Mouse (Mus musculus) midbrain, embryonic 12.5 days (tissue): ENCODE data around the gene Rab19. TPM values are rescaled to one million over a fixed set of nuclear protein-coding genes. Genes with fewer than 3 reads are reported as not detected.

Experiments used
- ATAC-seq: fragments of 200-750 bp; cut with Nextera tagmentation; 2 replicates; pipeline ENCODE4 v1.8.0; 2017; ENCODE audit warnings: low read depth, moderate TSS enrichment, moderate library complexity; ENCODE audit not compliant: low FRiP score
- H3K27ac ChIP-seq: fragments of 300-500 bp; sonication (generic); replicated peaks from 2 replicates; pipeline ENCODE4 v1.5.1; 2016; ENCODE audit warnings: mild to moderate bottlenecking
- H3K27me3 ChIP-seq: fragments of 300-500 bp; sonication (generic); 2 replicates; pipeline ENCODE4 v1.6.1; 2016; ENCODE audit warnings: mild to moderate bottlenecking
- H3K36me3 ChIP-seq: fragments of 300-500 bp; sonication (generic); 2 replicates; pipeline ENCODE4 v1.6.1; 2016
- H3K4me1 ChIP-seq: fragments of 300-500 bp; sonication (generic); 2 replicates; pipeline ENCODE4 v1.6.1; 2016
- H3K4me2 ChIP-seq: fragments of 300-500 bp; sonication (generic); replicated peaks from 2 replicates; pipeline ENCODE4 v1.6.1; 2016; ENCODE audit warnings: mild to moderate bottlenecking, moderate library complexity
- H3K4me3 ChIP-seq: fragments of 300-500 bp; sonication (generic); 2 replicates; pipeline ENCODE4 v1.5.1; 2016; ENCODE audit warnings: mild to moderate bottlenecking
- H3K9ac ChIP-seq: fragments of 300-500 bp; sonication (generic); replicated peaks from 2 replicates; pipeline ENCODE4 v1.6.1; 2016; ENCODE audit warnings: mild to moderate bottlenecking, moderate library complexity
- H3K9me3 ChIP-seq: fragments of 300-500 bp; sonication (generic); 2 replicates; pipeline ENCODE4 v1.6.1; 2016; ENCODE audit warnings: mild to moderate bottlenecking
- WGBS: fragments of 180-500 bp; shearing (Covaris S2); methylation state at CpG from one replicate; pipeline ENCODE4 v1.1.7; 2016; 5-methylcytosine and 5-hydroxymethylcytosine counted together
- polyA plus RNA-seq: library from polyadenylated mRNA; unstranded; fragments of >200 nt; fragmentation: Nextera tagmentation; extraction: Ambion mirVana; gene quantifications from 2 replicates; pipeline ENCODE4 v1.2.1, GENCODE M21; 2016

The Rab19 gene
- polyA plus RNA-seq, 1 experiment from 2014 or later: 0.26 TPM

- under 1% methylated on average over 79 of the region's 82 CpGs for WGBS
- Histone ChIP-seq H3K36me3 (no peaks in the 10 kb centered on the region; the same call in 1 of the 2 replicates), H3K4me2 (peak within 1 kb of the TSS; percentile 68), H3K4me1 (peaks cover 12% of the 10 kb centered on the region), H3K4me3 (peak within 1 kb of the TSS; percentile 89), H3K9me3 (no peaks in the 10 kb centered on the region), H3K9ac (peak within 1 kb of the TSS; percentile 83), H3K27ac (peak within 1 kb of the TSS; percentile 94), H3K27me3 (peaks cover 7% of the 10 kb centered on the region; the same call in 1 of the 2 replicates)
- peak; percentile 96 for ATAC-seq
These were observed 39.1 kb downstream of the Rab19 start, which contains the start of gene Mkrn1 for GRCm38 (mm10) chr6:39419851-39420721. TSS of gene Mkrn1 (minus strand) at chr6:39420462.

GRCm38 (mm10) chr6:39420867-39421266 lies 39.9 kb downstream of the Rab19 start:
- Histone ChIP-seq H3K4me3 (peak overlapping the region; percentile 89; the same call in 1 of the 2 replicates), H3K9ac (no peak overlapping the region), H3K27me3 (peaks cover 7% of the 10 kb centered on the region; the same call in 1 of the 2 replicates), H3K36me3 (no peaks in the 10 kb centered on the region; the same call in 1 of the 2 replicates), H3K4me2 (peak overlapping the region; percentile 68), H3K27ac (peak overlapping the region; percentile 94; the same call in 1 of the 2 replicates), H3K9me3 (no peaks in the 10 kb centered on the region), H3K4me1 (peaks cover 12% of the 10 kb centered on the region)
- no peak for ATAC-seq
- 48% methylated on average over 4 of the region's 4 CpGs for WGBS

GRCm38 (mm10) chr6:39423130-39423551 lies 42.2 kb downstream of the Rab19 start:
- Histone ChIP-seq H3K27ac (no peak overlapping the region), H3K27me3 (peaks cover 7% of the 10 kb centered on the region; the same call in 1 of the 2 replicates), H3K4me1 (peaks cover 9% of the 10 kb centered on the region), H3K4me3 (no peak overlapping the region), H3K9ac (no peak overlapping the region), H3K36me3 (no peaks in the 10 kb centered on the region), H3K9me3 (no peaks in the 10 kb centered on the region), H3K4me2 (no peak overlapping the region)
- WGBS: 67% methylated on average over 6 of the region's 6 CpGs
- ATAC-seq: no peak

GRCm38 (mm10) chr6:39423686-39424085 lies 42.7 kb downstream of the Rab19 start:
- H3K4me2 ChIP-seq: no peak overlapping the region
- WGBS: 88% methylated on average over 7 of the region's 7 CpGs
- no peak for ATAC-seq

GRCm38 (mm10) chr6:39425181-39425580 lies 44.2 kb downstream of the Rab19 start:
- no peak overlapping the region for H3K27ac ChIP-seq
- H3K9ac ChIP-seq: no peak overlapping the region
- ATAC-seq: no peak
- no peaks in the 10 kb centered on the region for H3K9me3 ChIP-seq
- no peaks in the 10 kb centered on the region for H3K36me3 ChIP-seq
- WGBS: 87% methylated on average over 2 of the region's 2 CpGs
- no peaks in the 10 kb centered on the region for H3K4me1 ChIP-seq
- no peak overlapping the region for H3K4me2 ChIP-seq
- H3K4me3 ChIP-seq: no peak overlapping the region
- peaks cover 7% of the 10 kb centered on the region; the same call in 1 of the 2 replicates for H3K27me3 ChIP-seq

More at GRCm38 (mm10) chr6:39423686-39424085, 42.7 kb downstream of the Rab19 start:
- peaks cover 7% of the 10 kb centered on the region; the same call in 1 of the 2 replicates for H3K27me3 ChIP-seq
- H3K9me3 ChIP-seq: no peaks in the 10 kb centered on the region
- H3K27ac ChIP-seq: no peak overlapping the region
- peaks cover 5% of the 10 kb centered on the region for H3K4me1 ChIP-seq
- no peak overlapping the region for H3K4me3 ChIP-seq
- no peaks in the 10 kb centered on the region for H3K36me3 ChIP-seq
- no peak overlapping the region for H3K9ac ChIP-seq

GRCm38 (mm10) chr6:39426725-39427124 lies 45.8 kb downstream of the Rab19 start:
- H3K9me3 ChIP-seq: no peaks in the 10 kb centered on the region
- no peaks in the 10 kb centered on the region for H3K36me3 ChIP-seq
- no peak for ATAC-seq
- peaks cover 4% of the 10 kb centered on the region; the same call in 1 of the 2 replicates for H3K27me3 ChIP-seq
- no peaks in the 10 kb centered on the region for H3K4me1 ChIP-seq
- H3K4me2 ChIP-seq: no peak overlapping the region
- WGBS: 96% methylated on average over 4 of the region's 4 CpGs
- no peak overlapping the region for H3K9ac ChIP-seq
- no peak overlapping the region for H3K4me3 ChIP-seq
- H3K27ac ChIP-seq: no peak overlapping the region

GRCm38 (mm10) chr6:39427276-39428003 lies 46.5 kb downstream of the Rab19 start:
- no peaks in the 10 kb centered on the region for H3K9me3 ChIP-seq
- no peaks in the 10 kb centered on the region for H3K36me3 ChIP-seq
- H3K4me1 ChIP-seq: no peaks in the 10 kb centered on the region
- no peak overlapping the region for H3K27ac ChIP-seq
- no peak overlapping the region for H3K4me3 ChIP-seq
- ATAC-seq: no peak
- no peak overlapping the region for H3K9ac ChIP-seq
- H3K27me3 ChIP-seq: no peaks in the 10 kb centered on the region
- H3K4me2 ChIP-seq: no peak overlapping the region
- 79% methylated on average over 4 of the region's 4 CpGs for WGBS

GRCm38 (mm10) chr6:39429007-39429788 lies 48.2 kb downstream of the Rab19 start:
- no peak overlapping the region for H3K27ac ChIP-seq
- WGBS: 82% methylated on average over 6 of the region's 6 CpGs
- no peaks in the 10 kb centered on the region for H3K4me1 ChIP-seq
- no peak overlapping the region for H3K4me3 ChIP-seq
- ATAC-seq: no peak
- no peak overlapping the region for H3K4me2 ChIP-seq
- H3K9me3 ChIP-seq: no peaks in the 10 kb centered on the region
- no peaks in the 10 kb centered on the region for H3K36me3 ChIP-seq
- H3K27me3 ChIP-seq: no peaks in the 10 kb centered on the region
- H3K9ac ChIP-seq: no peak overlapping the region

- Histone ChIP-seq H3K4me1 (0 out of 2 replicates have a peak, but pooled peaks cover 3% of the 10 kb centered on the region), H3K4me3 (no peak overlapping the region), H3K9ac (no peak overlapping the region), H3K4me2 (no peak overlapping the region), H3K36me3 (no peaks in the 10 kb centered on the region), H3K27ac (no peak overlapping the region), H3K9me3 (no peaks in the 10 kb centered on the region), H3K27me3 (no peaks in the 10 kb centered on the region)
- WGBS: 78% methylated on average over 11 of the region's 11 CpGs
- ATAC-seq: no peak
These were observed 49.7 kb downstream of the Rab19 start for GRCm38 (mm10) chr6:39430722-39431121.

GRCm38 (mm10) chr6:39433174-39433573 lies 52.2 kb downstream of the Rab19 start:
- no peak overlapping the region for H3K27ac ChIP-seq

GRCm38 (mm10) chr6:39433701-39434100 lies 52.7 kb downstream of the Rab19 start:
- ATAC-seq: no peak
- Histone ChIP-seq H3K36me3 (no peaks in the 10 kb centered on the region), H3K4me2 (no peak overlapping the region), H3K9ac (no peak overlapping the region), H3K27me3 (no peaks in the 10 kb centered on the region), H3K9me3 (no peaks in the 10 kb centered on the region), H3K27ac (no peak overlapping the region), H3K4me3 (no peak overlapping the region), H3K4me1 (0 out of 2 replicates have a peak, but pooled peaks cover 8% of the 10 kb centered on the region)

More at GRCm38 (mm10) chr6:39433174-39433573, 52.2 kb downstream of the Rab19 start:
- Histone ChIP-seq H3K4me3 (no peak overlapping the region), H3K9ac (no peak overlapping the region), H3K4me2 (no peak overlapping the region), H3K4me1 (0 out of 2 replicates have a peak, but pooled peaks cover 8% of the 10 kb centered on the region), H3K9me3 (no peaks in the 10 kb centered on the region), H3K27me3 (no peaks in the 10 kb centered on the region), H3K36me3 (no peaks in the 10 kb centered on the region)
- ATAC-seq: no peak
- 88% methylated on average over 4 of the region's 4 CpGs for WGBS
